Mouse (Mus musculus) heart, postnatal 0 days (tissue): ENCODE measurements around the gene H3f3b. TPM values are rescaled to one million over a fixed set of nuclear protein-coding genes. Genes with fewer than 3 reads are reported as not detected.

Source experiments
- ATAC-seq: fragments of 200-750 bp; cut with Nextera tagmentation; 2 replicates; pipeline ENCODE4 v1.8.0; 2017; ENCODE audit warnings: low read depth, moderate number of reproducible peaks, moderate library complexity; ENCODE audit not compliant: insufficient read depth
- DNase-seq: peaks from one replicate; pipeline ENCODE4 v3.0.0-alpha.2; 2016; ENCODE audit warnings: low spot score
- H3K27ac ChIP-seq: fragments of 300-500 bp; sonication (generic); 2 replicates; pipeline ENCODE4 v1.5.1; 2014; ENCODE audit warnings: low read depth, mild to moderate bottlenecking
- H3K27me3 ChIP-seq: fragments of 300-500 bp; sonication (generic); 2 replicates; pipeline ENCODE4 v1.6.1; 2014; ENCODE audit warnings: low read length, mixed read lengths; ENCODE audit not compliant: control insufficient read depth, insufficient read depth
- H3K36me3 ChIP-seq: fragments of 300-500 bp; sonication (generic); replicated peaks from 2 replicates; pipeline ENCODE4 v1.6.1; 2014; ENCODE audit warnings: low read length, mixed read lengths; ENCODE audit not compliant: control insufficient read depth, insufficient read depth
- H3K4me1 ChIP-seq: fragments of 300-500 bp; sonication (generic); 2 replicates; pipeline ENCODE4 v1.6.1; 2014; ENCODE audit warnings: antibody characterized with exemption; ENCODE audit not compliant: control insufficient read depth, insufficient read depth
- H3K4me2 ChIP-seq: fragments of 300-500 bp; sonication (generic); 2 replicates; pipeline ENCODE4 v1.6.1; 2014; ENCODE audit warnings: low read depth, mild to moderate bottlenecking, low read length, moderate library complexity
- H3K4me3 ChIP-seq: fragments of 300-500 bp; sonication (generic); 2 replicates; pipeline ENCODE4 v1.5.1; 2014; ENCODE audit warnings: low read depth, low read length
- H3K9ac ChIP-seq: fragments of 300-500 bp; sonication (generic); replicated peaks from 2 replicates; pipeline ENCODE4 v1.6.1; 2014; ENCODE audit warnings: low read depth, low read length, mixed read lengths
- H3K9me3 ChIP-seq: fragments of 300-500 bp; sonication (generic); replicated peaks from 2 replicates; pipeline ENCODE4 v1.6.1; 2016; ENCODE audit warnings: low read length; ENCODE audit not compliant: control insufficient read depth
- CTCF ChIP-seq: IDR thresholded peaks from 2 replicates; pipeline ENCODE4 v1.5.1; 2016; ENCODE audit warnings: antibody characterized with exemption, control low read depth, low read depth
- EP300 ChIP-seq: IDR thresholded peaks from 2 replicates; pipeline ENCODE4 v1.6.1; 2016; ENCODE audit warnings: antibody characterized with exemption, low read depth
- WGBS: fragments of 180-500 bp; shearing (Covaris S2); extraction: QIAGEN DNeasy Blood & Tissue Kit; methylation state at CpG from one replicate; pipeline ENCODE4 v1.1.7; 2014; 5-methylcytosine and 5-hydroxymethylcytosine counted together
- polyA plus RNA-seq: library from polyadenylated mRNA; unstranded; fragments of >200 nt; fragmentation: Nextera tagmentation; extraction: Ambion mirVana; gene quantifications from 2 replicates; pipeline ENCODE4 v1.2.1, GENCODE M21; 2015
- total RNA-seq: library from RNA; depleted of rRNA; stranded (reverse); fragments of >200 nt; gene quantifications from 2 replicates; pipeline ENCODE4 v1.2.3, GENCODE M21; 2014; ENCODE audit warnings: low replicate concordance; rRNA removed

H3f3b gene
- total and polyA plus RNA-seq, 2 experiments from 2014 or later = 365 to 561 TPM

DNA sequence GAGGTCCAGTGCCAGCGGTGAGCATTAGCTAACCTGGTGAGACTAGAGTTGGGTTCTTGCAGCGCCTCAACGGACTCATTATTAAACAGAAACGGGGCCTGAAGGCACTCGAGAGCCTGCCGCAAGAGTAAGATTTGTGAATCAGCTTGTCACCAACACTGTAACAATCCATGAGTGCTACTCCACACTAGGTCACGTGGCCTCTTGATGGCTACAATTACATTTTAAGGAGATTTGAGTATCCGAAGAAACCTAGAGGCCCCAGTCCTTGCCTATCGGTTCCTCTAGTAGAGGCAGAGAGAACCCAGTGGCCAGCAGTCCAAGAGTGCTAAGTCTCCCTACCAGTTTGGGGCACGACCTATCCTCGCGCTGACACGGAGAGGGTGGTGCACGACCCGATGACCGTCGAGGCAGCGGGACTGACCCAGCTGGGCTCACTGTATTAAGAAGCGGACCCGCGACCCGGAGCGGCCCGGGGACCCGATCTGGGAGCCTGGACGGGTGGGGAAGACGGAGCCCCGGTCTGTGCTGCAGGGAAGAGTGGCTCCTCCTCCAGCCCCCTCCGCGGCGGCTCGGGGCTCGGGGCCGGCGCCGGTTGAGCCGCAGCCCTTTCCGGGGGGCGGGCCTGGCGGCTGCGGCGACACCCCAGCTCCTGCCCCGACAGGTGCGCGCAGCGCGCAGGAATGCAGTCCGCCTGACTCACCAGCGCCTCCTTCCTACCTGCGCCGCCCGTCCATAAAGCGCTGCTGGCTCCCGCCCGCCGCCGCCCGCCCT lies 53.3 kb downstream of the H3f3b start, which contains the start of gene Itgb4:
Gene Itgb4, plus strand, starts transcription at position 401 of the 774 bp plus-strand sequence.
- no peak for DNase-seq

More for the DNA sequence above, 53.3 kb downstream of the H3f3b start, which contains the start of gene Itgb4:
- WGBS = 16% methylated on average over 33 of the region's 58 CpGs
- TF ChIP-seq CTCF (no peak), EP300 (no peak)
- peak; percentile 51; the same call in 1 of the 2 replicates for ATAC-seq
- Histone ChIP-seq H3K4me3 (peak within 1 kb of the TSS; percentile 51), H3K36me3 (no peaks in the 10 kb centered on the region), H3K27ac (no peak within 1 kb of the TSS), H3K4me2 (peak within 1 kb of the TSS; percentile 81), H3K4me1 (peaks cover 9% of the 10 kb centered on the region), H3K9ac (0 out of 2 replicates have a peak within 1 kb of the TSS, but pooled peaks have one; percentile 17), H3K9me3 (no peaks in the 10 kb centered on the region), H3K27me3 (peaks cover 41% of the 10 kb centered on the region)

Other genes starting within 250 kb of the H3f3b start
- 62.1 and 107 TPM in 2 replicates for gene Caskin2, start 214.3 kb downstream of the H3f3b start, total RNA-seq
- gene Caskin2, start 214.3 kb downstream of the H3f3b start, polyA plus RNA-seq = 12.6 and 14.2 TPM in 2 replicates
- 35.5 and 58.5 TPM in 2 replicates for gene Tsen54, start 213.2 kb downstream of the H3f3b start, total RNA-seq
- gene Tsen54, start 213.2 kb downstream of the H3f3b start, polyA plus RNA-seq = 14.8 and 17.7 TPM in 2 replicates
- gene Llgl2, start 203.9 kb downstream of the H3f3b start, total RNA-seq = 49.8 and 85.5 TPM in 2 replicates
- gene Llgl2, start 203.9 kb downstream of the H3f3b start, polyA plus RNA-seq = 12.7 and 14.1 TPM in 2 replicates
- not detected in 2 replicates for gene Myo15b, start 169.6 kb downstream of the H3f3b start, total RNA-seq
- gene Myo15b, start 169.6 kb downstream of the H3f3b start, polyA plus RNA-seq = 0.04 and 0.11 TPM in 2 replicates
- 57.5 and 83.0 TPM in 2 replicates for gene Smim5, start 128.0 kb downstream of the H3f3b start, total RNA-seq
- 79.3 and 93.3 TPM in 2 replicates for gene Smim5, start 128.0 kb downstream of the H3f3b start, polyA plus RNA-seq
- gene Smim6, start 115.9 kb downstream of the H3f3b start, total RNA-seq = not detected in 2 replicates
- gene Smim6, start 115.9 kb downstream of the H3f3b start, polyA plus RNA-seq = 0.98 and 1.6 TPM in 2 replicates
- gene Sap30bp, start 94.7 kb downstream of the H3f3b start, total RNA-seq = 11.7 and 17.9 TPM in 2 replicates
- 19.0 and 19.6 TPM in 2 replicates for gene Sap30bp, start 94.7 kb downstream of the H3f3b start, polyA plus RNA-seq
- gene Recql5, start 94.5 kb downstream of the H3f3b start, total RNA-seq = 5.4 and 5.8 TPM in 2 replicates
- gene Recql5, start 94.5 kb downstream of the H3f3b start, polyA plus RNA-seq = 6.2 and 6.3 TPM in 2 replicates
- 1.1 and 1.5 TPM in 2 replicates for gene Itgb4, start 53.3 kb downstream of the H3f3b start, total RNA-seq
- gene Itgb4, start 53.3 kb downstream of the H3f3b start, polyA plus RNA-seq = 0.85 and 1.1 TPM in 2 replicates
- 90.4 and 98.3 TPM in 2 replicates for gene Galk1, start 15.2 kb downstream of the H3f3b start, total RNA-seq
- gene Galk1, start 15.2 kb downstream of the H3f3b start, polyA plus RNA-seq = 86.3 and 88.4 TPM in 2 replicates
- gene Unk, start 2.4 kb upstream of the H3f3b start, total RNA-seq = 23.1 and 26.1 TPM in 2 replicates
- 8.4 and 9.5 TPM in 2 replicates for gene Unk, start 2.4 kb upstream of the H3f3b start, polyA plus RNA-seq
- gene Unc13d, start 50.0 kb upstream of the H3f3b start, total RNA-seq = 0.27 and 2.7 TPM in 2 replicates
- gene Unc13d, start 50.0 kb upstream of the H3f3b start, polyA plus RNA-seq = 0.42 and 0.47 TPM in 2 replicates
- 113 and 120 TPM in 2 replicates for gene Wbp2, start 59.0 kb upstream of the H3f3b start, total RNA-seq
- gene Wbp2, start 59.0 kb upstream of the H3f3b start, polyA plus RNA-seq = 106 and 117 TPM in 2 replicates
- gene Trim47, start 99.2 kb upstream of the H3f3b start, total RNA-seq = 89.0 and 104 TPM in 2 replicates
- 42.8 and 43.9 TPM in 2 replicates for gene Trim47, start 99.2 kb upstream of the H3f3b start, polyA plus RNA-seq
- 5.9 and 15.0 TPM in 2 replicates for gene Trim65, start 103.2 kb upstream of the H3f3b start, total RNA-seq
- gene Trim65, start 103.2 kb upstream of the H3f3b start, polyA plus RNA-seq = 2.7 TPM in 2 replicates
- gene Mrpl38, start 110.9 kb upstream of the H3f3b start, total RNA-seq = 114 and 153 TPM in 2 replicates
- 79.1 and 80.8 TPM in 2 replicates for gene Mrpl38, start 110.9 kb upstream of the H3f3b start, polyA plus RNA-seq
- gene Fbf1, start 140.2 kb upstream of the H3f3b start, total RNA-seq = 20.4 and 22.8 TPM in 2 replicates
- gene Fbf1, start 140.2 kb upstream of the H3f3b start, polyA plus RNA-seq = 8.2 and 8.5 TPM in 2 replicates
- 58.4 and 63.6 TPM in 2 replicates for gene Ten1, start 170.9 kb upstream of the H3f3b start, total RNA-seq
- gene Ten1, start 170.9 kb upstream of the H3f3b start, polyA plus RNA-seq = 64.0 and 68.2 TPM in 2 replicates
- gene Acox1, start 171.1 kb upstream of the H3f3b start, total RNA-seq = 64.9 and 65.8 TPM in 2 replicates
- 43.0 and 46.7 TPM in 2 replicates for gene Acox1, start 171.1 kb upstream of the H3f3b start, polyA plus RNA-seq
- gene Evpl, start 210.1 kb upstream of the H3f3b start, total RNA-seq = 2.1 and 3.4 TPM in 2 replicates
- 0.45 TPM in 2 replicates for gene Evpl, start 210.1 kb upstream of the H3f3b start, polyA plus RNA-seq
- 28.1 and 33.6 TPM in 2 replicates for gene Srp68, start 246.3 kb upstream of the H3f3b start, total RNA-seq
- gene Srp68, start 246.3 kb upstream of the H3f3b start, polyA plus RNA-seq = 47.8 and 48.2 TPM in 2 replicates